Mouse (Mus musculus): Measurements from ENCODE around the gene Sdc1. TPM values are rescaled to one million over a fixed set of nuclear protein-coding genes. Genes with fewer than 3 reads are reported as not detected.
A peak's percentile ranks its signal among the peaks of the same experiment; 100 is the strongest.

Sdc1 gene
- polyA plus RNA-seq, 1 experiment from 2014 or later = 16.7 TPM

DNA sequence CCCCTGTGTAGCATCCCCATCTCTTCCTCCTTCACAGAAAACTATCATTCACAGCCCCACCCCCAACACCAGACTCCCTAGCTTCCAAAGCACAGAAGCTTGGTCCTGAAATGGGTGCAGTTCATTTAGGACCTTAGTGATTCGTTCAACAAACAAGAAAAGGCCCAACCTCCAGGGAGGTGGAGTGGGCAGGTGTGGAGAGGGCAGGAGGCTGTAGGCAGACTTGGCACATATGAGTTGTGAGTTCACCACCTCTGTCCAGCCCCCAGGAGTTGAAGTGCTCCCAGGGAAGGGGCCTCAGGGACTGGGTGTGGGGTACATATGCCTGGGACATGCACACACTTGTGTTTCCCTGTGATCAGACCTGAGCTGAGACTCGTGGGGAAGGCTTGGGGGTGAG lies 39.8 kb downstream of the Sdc1 start:
- Histone ChIP-seq H3K4me2 (ENCODE audit: low read length) (no peak overlapping the region), H3K9ac (ENCODE audit: low read depth, low read length) (no peak overlapping the region), H3K4me1 (ENCODE audit: control insufficient read depth, insufficient read depth, low read length) (no peaks in the 10 kb centered on the region), H3K9me3 (replicated peaks; ENCODE audit: control insufficient read depth, low read length, poor library complexity, severe bottlenecking) (no peaks in the 10 kb centered on the region), H3K36me3 (ENCODE audit: control insufficient read depth, insufficient read depth, low read length) (no peaks in the 10 kb centered on the region), H3K4me3 (ENCODE audit: low read depth, low read length) (no peak overlapping the region), H3K27me3 (ENCODE audit: control insufficient read depth, insufficient read depth, low read depth, low read length) (no peaks in the 10 kb centered on the region), H3K27ac (ENCODE audit: low read length) (no peak overlapping the region)
- no peak for ATAC-seq
- 72% methylated on average over 2 of the region's 2 CpGs for WGBS

DNA sequence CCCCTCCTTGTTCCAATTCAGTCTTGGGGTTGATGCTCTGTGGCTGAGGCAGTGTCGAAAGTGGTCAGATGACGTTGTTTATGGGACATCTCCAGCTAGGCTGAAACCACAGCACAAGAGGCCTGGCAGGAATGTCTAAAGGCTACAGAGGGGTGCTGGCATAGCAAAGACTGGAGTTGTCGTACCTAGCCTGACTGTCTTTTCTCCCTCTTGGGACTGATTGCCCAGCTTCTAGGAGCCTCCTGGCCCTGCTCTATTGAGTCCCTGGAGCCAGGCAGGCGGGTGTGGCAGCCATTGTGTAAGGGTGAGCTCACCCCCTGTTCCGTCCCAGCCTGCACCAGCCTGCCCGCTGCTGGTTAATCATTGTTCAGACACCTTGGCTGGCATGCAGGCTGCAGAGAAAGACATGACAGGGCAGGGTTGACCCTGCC lies 40.3 kb downstream of the Sdc1 start:
- no peaks in the 10 kb centered on the region for H3K4me1 ChIP-seq (ENCODE audit: control insufficient read depth, insufficient read depth, low read length)
- H3K9me3 ChIP-seq (replicated peaks; ENCODE audit: control insufficient read depth, low read length, poor library complexity, severe bottlenecking) = no peaks in the 10 kb centered on the region
- no peak overlapping the region for H3K4me3 ChIP-seq (ENCODE audit: low read depth, low read length)
- no peak for ATAC-seq
- 72% methylated on average over 6 of the region's 6 CpGs for WGBS
- no peak overlapping the region for H3K4me2 ChIP-seq (ENCODE audit: low read length)
- H3K9ac ChIP-seq (ENCODE audit: low read depth, low read length) = no peak overlapping the region
- H3K36me3 ChIP-seq (ENCODE audit: control insufficient read depth, insufficient read depth, low read length) = no peaks in the 10 kb centered on the region
- H3K27ac ChIP-seq (ENCODE audit: low read length) = no peak overlapping the region
- H3K27me3 ChIP-seq (ENCODE audit: control insufficient read depth, insufficient read depth, low read depth, low read length) = no peaks in the 10 kb centered on the region

DNA sequence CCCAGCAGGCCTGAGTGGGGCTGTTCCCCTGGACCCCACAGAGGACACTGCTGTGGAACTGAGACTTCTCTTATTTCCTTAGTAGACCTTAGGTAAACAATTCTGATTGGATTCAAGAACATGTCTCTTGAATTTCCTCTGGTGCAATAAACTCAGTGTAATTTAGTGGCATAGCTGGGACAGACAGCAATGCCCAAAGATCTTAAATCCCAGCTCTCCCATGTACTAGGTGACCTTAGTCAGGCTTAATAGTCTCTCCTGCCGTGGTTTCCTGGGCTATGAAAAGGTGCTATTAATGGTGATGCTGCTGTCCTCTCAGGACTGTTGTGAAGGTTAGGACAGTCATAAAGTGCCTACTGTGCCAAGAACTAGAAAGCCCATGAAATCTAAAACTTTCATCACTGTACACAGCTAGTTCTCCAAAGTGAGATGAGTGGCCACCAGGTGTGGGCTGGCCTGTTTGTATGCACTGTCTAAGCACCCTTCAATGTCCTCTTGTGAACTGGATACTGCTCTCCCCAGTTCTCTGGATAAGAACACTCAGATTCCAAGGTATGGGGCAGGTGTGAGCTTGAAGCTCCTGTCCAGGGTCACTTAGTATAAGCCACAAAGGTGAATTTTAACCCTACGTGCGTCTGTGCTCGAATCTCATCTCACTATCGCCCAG lies 40.9 kb downstream of the Sdc1 start:
- Histone ChIP-seq H3K9ac (ENCODE audit: low read depth, low read length) (no peak overlapping the region), H3K27me3 (ENCODE audit: control insufficient read depth, insufficient read depth, low read depth, low read length) (no peaks in the 10 kb centered on the region), H3K4me3 (ENCODE audit: low read depth, low read length) (no peak overlapping the region), H3K4me1 (ENCODE audit: control insufficient read depth, insufficient read depth, low read length) (no peaks in the 10 kb centered on the region), H3K4me2 (ENCODE audit: low read length) (no peak overlapping the region), H3K36me3 (ENCODE audit: control insufficient read depth, insufficient read depth, low read length) (no peaks in the 10 kb centered on the region), H3K27ac (ENCODE audit: low read length) (no peak overlapping the region), H3K9me3 (replicated peaks; ENCODE audit: control insufficient read depth, low read length, poor library complexity, severe bottlenecking) (no peaks in the 10 kb centered on the region)
- no peak for ATAC-seq
- WGBS = 92% methylated on average over 5 of the region's 5 CpGs

DNA sequence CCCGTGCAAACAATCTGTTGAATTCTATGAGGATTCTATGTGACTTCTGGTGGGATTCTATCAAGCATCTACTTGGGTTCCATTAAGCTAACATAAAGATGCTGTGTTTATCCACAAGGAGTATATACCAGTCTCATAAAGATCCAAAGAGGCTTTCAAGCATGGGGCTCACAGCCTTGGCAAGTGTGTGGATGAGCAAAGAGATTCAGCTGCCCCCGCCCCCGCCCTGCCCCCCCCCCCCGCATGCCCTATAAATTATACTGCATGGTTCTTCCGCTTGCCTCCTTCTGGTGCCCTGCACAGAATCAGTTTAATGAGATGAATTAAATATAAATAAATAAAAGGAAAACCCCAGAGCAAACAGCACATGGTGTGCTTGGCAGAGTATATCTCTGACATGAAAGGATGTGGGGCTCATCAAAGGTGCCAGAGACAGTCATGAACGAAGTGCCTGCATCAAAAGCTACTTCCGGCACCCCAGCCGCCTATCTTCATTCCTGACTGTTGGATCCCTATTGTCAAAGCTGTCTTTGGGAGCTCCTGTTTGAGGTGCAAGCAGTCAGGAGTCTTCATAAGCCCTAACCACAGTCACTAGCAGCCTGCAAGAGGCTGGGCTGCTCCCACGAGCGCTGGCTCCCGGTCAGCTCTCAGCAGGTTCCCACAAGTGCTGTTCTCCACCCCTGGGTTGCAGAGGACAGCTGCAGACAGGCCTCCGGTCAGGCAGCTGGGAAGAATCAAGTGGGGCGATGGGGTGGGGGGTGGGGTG lies 46.5 kb downstream of the Sdc1 start:
- Histone ChIP-seq H3K27me3 (ENCODE audit: control insufficient read depth, insufficient read depth, low read depth, low read length) (no peaks in the 10 kb centered on the region), H3K4me1 (ENCODE audit: control insufficient read depth, insufficient read depth, low read length) (peaks cover 3% of the 10 kb centered on the region; the same call in 1 of the 2 replicates), H3K36me3 (ENCODE audit: control insufficient read depth, insufficient read depth, low read length) (no peaks in the 10 kb centered on the region), H3K4me3 (ENCODE audit: low read depth, low read length) (no peak overlapping the region), H3K4me2 (ENCODE audit: low read length) (0 out of 2 replicates have a peak overlapping the region, but pooled peaks have one; percentile 27), H3K27ac (ENCODE audit: low read length) (no peak overlapping the region), H3K9ac (ENCODE audit: low read depth, low read length) (no peak overlapping the region; the same call in 1 of the 2 replicates), H3K9me3 (replicated peaks; ENCODE audit: control insufficient read depth, low read length, poor library complexity, severe bottlenecking) (no peaks in the 10 kb centered on the region)
- 32% methylated on average over 13 of the region's 13 CpGs for WGBS
- ATAC-seq = peak; percentile 80

DNA sequence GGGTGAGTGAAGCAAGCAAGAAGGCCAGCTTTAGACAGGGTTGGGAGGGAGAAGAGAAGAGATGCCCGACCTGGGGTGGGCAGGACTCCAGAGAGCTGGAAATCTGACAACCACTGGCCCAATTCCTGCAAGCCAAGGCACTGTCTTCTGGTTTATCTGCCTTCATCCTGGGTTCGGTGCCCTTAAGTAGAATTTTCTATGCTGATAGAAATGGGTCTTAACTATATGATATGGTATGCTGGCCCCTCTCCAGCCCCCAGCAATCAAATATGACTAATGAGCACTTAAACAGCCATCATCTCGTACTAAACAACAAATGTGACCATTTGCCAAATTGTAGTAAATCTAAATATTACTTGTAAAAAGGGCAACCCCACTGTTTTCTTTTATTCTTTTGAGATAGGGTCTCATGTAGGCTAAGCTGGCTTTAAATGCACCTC lies 47.1 kb downstream of the Sdc1 start:
- 43% methylated on average over 3 of the region's 3 CpGs for WGBS
- H3K36me3 ChIP-seq (ENCODE audit: control insufficient read depth, insufficient read depth, low read length) = no peaks in the 10 kb centered on the region
- H3K27ac ChIP-seq (ENCODE audit: low read length) = no peak overlapping the region
- H3K9me3 ChIP-seq (replicated peaks; ENCODE audit: control insufficient read depth, low read length, poor library complexity, severe bottlenecking) = no peaks in the 10 kb centered on the region
- H3K27me3 ChIP-seq (ENCODE audit: control insufficient read depth, insufficient read depth, low read depth, low read length) = no peaks in the 10 kb centered on the region
- H3K4me1 ChIP-seq (ENCODE audit: control insufficient read depth, insufficient read depth, low read length) = peaks cover 3% of the 10 kb centered on the region; the same call in 1 of the 2 replicates
- no peak overlapping the region for H3K4me3 ChIP-seq (ENCODE audit: low read depth, low read length)
- H3K4me2 ChIP-seq (ENCODE audit: low read length) = 0 out of 2 replicates have a peak overlapping the region, but pooled peaks have one; percentile 27
- H3K9ac ChIP-seq (ENCODE audit: low read depth, low read length) = no peak overlapping the region
- no peak for ATAC-seq

DNA sequence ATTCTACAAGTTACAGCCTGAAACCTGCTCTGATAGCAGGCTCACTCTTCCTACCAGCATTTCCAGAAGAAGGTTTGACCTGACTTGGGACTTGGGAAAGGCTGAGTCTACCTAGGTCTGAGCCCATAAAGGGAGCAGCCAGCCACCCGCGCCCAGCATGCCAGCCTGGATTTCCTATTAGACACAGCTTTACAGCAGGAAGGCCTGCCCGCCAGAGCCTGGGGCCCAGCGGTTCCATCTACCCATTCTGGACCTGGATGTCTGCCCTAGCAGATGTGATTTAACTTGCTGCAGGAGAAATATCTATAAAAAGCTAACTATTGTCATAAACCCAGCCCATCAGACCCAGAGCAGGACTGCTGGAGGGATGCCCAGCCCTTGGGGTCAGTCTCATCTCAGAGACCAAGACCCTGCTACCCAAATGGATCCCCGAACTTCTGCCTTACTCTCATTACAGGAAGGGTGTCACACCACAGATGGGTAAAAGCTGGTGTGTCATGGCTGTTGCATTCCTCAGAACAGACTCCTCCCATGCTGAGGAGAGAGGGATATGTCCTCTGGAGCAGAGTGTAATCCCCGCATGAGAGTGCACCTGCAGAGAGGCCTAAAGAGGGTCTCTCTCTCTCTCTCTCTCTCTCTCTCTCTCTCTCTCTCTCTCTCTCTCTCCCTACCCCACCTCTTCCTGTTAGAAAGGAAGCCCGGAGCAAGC lies 54.0 kb downstream of the Sdc1 start:
- H3K4me3 ChIP-seq (ENCODE audit: low read depth, low read length) = no peak overlapping the region
- ATAC-seq = no peak
- H3K4me2 ChIP-seq (ENCODE audit: low read length) = no peak overlapping the region
- H3K27ac ChIP-seq (ENCODE audit: low read length) = no peak overlapping the region
- no peaks in the 10 kb centered on the region for H3K4me1 ChIP-seq (ENCODE audit: control insufficient read depth, insufficient read depth, low read length)
- no peaks in the 10 kb centered on the region for H3K36me3 ChIP-seq (ENCODE audit: control insufficient read depth, insufficient read depth, low read length)
- no peak overlapping the region for H3K9ac ChIP-seq (ENCODE audit: low read depth, low read length)
- H3K27me3 ChIP-seq (ENCODE audit: control insufficient read depth, insufficient read depth, low read depth, low read length) = no peaks in the 10 kb centered on the region
- no peaks in the 10 kb centered on the region for H3K9me3 ChIP-seq (replicated peaks; ENCODE audit: control insufficient read depth, low read length, poor library complexity, severe bottlenecking)
- WGBS = 77% methylated on average over 7 of the region's 7 CpGs

DNA sequence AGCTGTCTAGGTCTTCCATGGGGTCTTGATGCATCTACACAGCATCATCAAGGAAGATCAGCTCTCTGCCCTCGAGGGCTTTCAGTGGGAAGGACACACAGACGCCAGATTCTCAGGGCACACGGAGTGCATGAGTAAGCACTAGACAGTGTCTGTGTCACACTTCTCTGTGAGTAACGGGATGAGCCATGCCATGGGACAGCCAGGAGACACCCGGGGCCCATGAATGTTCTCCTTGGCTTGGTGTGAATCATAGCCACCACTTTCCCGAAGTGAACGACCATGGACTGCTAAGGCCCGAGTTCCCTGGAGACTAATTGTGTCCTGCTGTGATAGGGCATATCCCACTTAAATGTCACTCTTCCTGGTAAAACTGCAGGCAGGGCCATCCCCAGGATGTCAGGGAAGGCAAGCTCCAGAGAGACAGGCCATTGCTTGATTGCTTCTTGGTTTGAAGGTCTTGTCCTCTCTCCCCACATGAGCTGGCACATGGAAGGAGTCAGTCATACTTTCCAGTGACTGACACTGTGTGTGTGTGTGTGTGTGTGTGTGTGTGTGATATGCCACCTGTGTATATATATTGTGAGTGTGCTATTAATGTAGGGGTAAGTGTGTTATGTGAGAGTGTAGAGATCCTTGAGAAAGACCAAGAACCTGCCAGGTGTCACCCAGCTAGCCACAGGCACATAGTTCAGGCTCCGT lies 56.0 kb downstream of the Sdc1 start:
- H3K9me3 ChIP-seq (replicated peaks; ENCODE audit: control insufficient read depth, low read length, poor library complexity, severe bottlenecking) = no peaks in the 10 kb centered on the region
- no peaks in the 10 kb centered on the region for H3K36me3 ChIP-seq (ENCODE audit: control insufficient read depth, insufficient read depth, low read length)
- WGBS = 90% methylated on average over 9 of the region's 9 CpGs
- no peak overlapping the region for H3K4me2 ChIP-seq (ENCODE audit: low read length)
- ATAC-seq = no peak
- no peak overlapping the region for H3K9ac ChIP-seq (ENCODE audit: low read depth, low read length)
- H3K4me1 ChIP-seq (ENCODE audit: control insufficient read depth, insufficient read depth, low read length) = no peaks in the 10 kb centered on the region
- H3K4me3 ChIP-seq (ENCODE audit: low read depth, low read length) = no peak overlapping the region
- no peaks in the 10 kb centered on the region for H3K27me3 ChIP-seq (ENCODE audit: control insufficient read depth, insufficient read depth, low read depth, low read length)
- H3K27ac ChIP-seq (ENCODE audit: low read length) = no peak overlapping the region

DNA sequence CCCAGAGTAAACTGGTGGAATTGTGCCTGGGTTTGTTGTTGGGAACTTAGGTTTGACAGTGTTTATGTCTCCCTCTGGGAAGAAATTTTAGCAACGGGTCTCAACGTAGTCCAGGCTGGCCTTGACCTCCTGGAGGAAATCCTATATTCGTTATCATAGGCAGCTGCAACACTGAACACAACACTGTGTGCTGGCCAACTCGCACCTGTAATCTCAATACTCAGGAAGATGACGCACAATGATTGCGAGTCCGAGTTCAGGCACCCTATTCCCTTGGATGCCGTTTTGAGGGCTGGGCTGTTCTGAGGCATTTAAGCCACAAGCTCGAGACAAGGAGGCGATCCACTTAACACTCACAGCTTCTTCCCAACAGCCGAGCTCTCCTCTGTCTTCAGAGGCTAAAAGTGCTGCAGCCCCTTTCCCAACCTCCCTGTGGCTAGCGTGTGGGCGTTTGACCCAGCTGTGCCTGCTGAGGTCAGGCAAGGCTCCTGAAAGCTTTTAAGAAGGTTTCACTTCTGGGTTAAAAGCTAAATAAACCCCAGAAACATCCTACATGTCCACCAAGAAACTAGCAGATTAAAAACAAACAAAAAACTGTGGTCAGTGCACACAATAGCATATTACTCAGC lies 58.0 kb downstream of the Sdc1 start:
- Histone ChIP-seq H3K27me3 (ENCODE audit: control insufficient read depth, insufficient read depth, low read depth, low read length) (no peaks in the 10 kb centered on the region), H3K36me3 (ENCODE audit: control insufficient read depth, insufficient read depth, low read length) (no peaks in the 10 kb centered on the region), H3K4me2 (ENCODE audit: low read length) (no peak overlapping the region), H3K4me1 (ENCODE audit: control insufficient read depth, insufficient read depth, low read length) (no peaks in the 10 kb centered on the region), H3K9me3 (replicated peaks; ENCODE audit: control insufficient read depth, low read length, poor library complexity, severe bottlenecking) (no peaks in the 10 kb centered on the region), H3K27ac (ENCODE audit: low read length) (no peak overlapping the region), H3K4me3 (ENCODE audit: low read depth, low read length) (no peak overlapping the region), H3K9ac (ENCODE audit: low read depth, low read length) (no peak overlapping the region)
- no peak for ATAC-seq
- 76% methylated on average over 13 of the region's 13 CpGs for WGBS

All from midbrain, embryonic 16.5 days (tissue).